Mouse (Mus musculus) liver, embryonic 11.5 days (tissue): ENCODE data around the gene Cdh23. TPM values are rescaled to one million over a fixed set of nuclear protein-coding genes. Genes with fewer than 3 reads are reported as not detected.

Experiments used
- ATAC-seq: fragments of 200-750 bp; cut with Nextera tagmentation; replicated peaks from 2 replicates; pipeline ENCODE4 v1.8.0; 2017; ENCODE audit warnings: moderate number of reproducible peaks, mild to moderate bottlenecking, moderate TSS enrichment, moderate library complexity; ENCODE audit not compliant: low FRiP score
- DNase-seq: peaks from one replicate; pipeline ENCODE4 v3.0.0-alpha.2; 2017; ENCODE audit warnings: low spot score
- H3K27ac ChIP-seq: fragments of 300-500 bp; sonication (generic); 2 replicates; pipeline ENCODE4 v1.5.1; 2014; ENCODE audit warnings: mild to moderate bottlenecking, low read depth, low read length, control low read depth
- H3K27me3 ChIP-seq: fragments of 300-500 bp; sonication (generic); replicated peaks from 2 replicates; pipeline ENCODE4 v1.6.1; 2014; ENCODE audit warnings: low read length, mixed read lengths; ENCODE audit not compliant: control insufficient read depth, insufficient read depth
- H3K36me3 ChIP-seq: fragments of 300-500 bp; sonication (generic); 2 replicates; pipeline ENCODE4 v1.6.1; 2014; ENCODE audit warnings: mild to moderate bottlenecking, low read length, moderate library complexity, mixed read lengths; ENCODE audit not compliant: control insufficient read depth, insufficient read depth
- H3K4me1 ChIP-seq: fragments of 300-500 bp; sonication (generic); replicated peaks from 2 replicates; pipeline ENCODE4 v1.6.1; 2014; ENCODE audit warnings: low read length, mixed read lengths; ENCODE audit not compliant: control insufficient read depth, insufficient read depth
- H3K4me2 ChIP-seq: fragments of 300-500 bp; sonication (generic); 2 replicates; pipeline ENCODE4 v1.6.1; 2014; ENCODE audit warnings: mild to moderate bottlenecking, control low read depth, moderate library complexity
- H3K4me3 ChIP-seq: fragments of 300-500 bp; sonication (generic); 2 replicates; pipeline ENCODE4 v1.5.1; 2014; ENCODE audit warnings: low read depth, low read length, control low read depth
- H3K9ac ChIP-seq: fragments of 300-500 bp; sonication (generic); 2 replicates; pipeline ENCODE4 v1.6.1; 2014; ENCODE audit warnings: low read depth, low read length, control low read depth
- H3K9me3 ChIP-seq: fragments of 300-500 bp; sonication (generic); 2 replicates; pipeline ENCODE4 v1.6.1; 2016; ENCODE audit warnings: low read length, inconsistent platforms, mixed read lengths; ENCODE audit not compliant: control insufficient read depth
- WGBS: fragments of 180-500 bp; shearing (Covaris S2); extraction: QIAGEN DNeasy Blood & Tissue Kit; methylation state at CpG from one replicate; pipeline ENCODE4 v1.1.7; 2014; 5-methylcytosine and 5-hydroxymethylcytosine counted together
- polyA plus RNA-seq: library from polyadenylated mRNA; unstranded; fragments of >200 nt; fragmentation: Nextera tagmentation; extraction: Ambion mirVana; gene quantifications from 2 replicates; pipeline ENCODE4 v1.2.1, GENCODE M21; 2014

Gene Cdh23
- polyA plus RNA-seq, 1 experiment from 2014 or later = 0.80 TPM

- H3K36me3 ChIP-seq = no peaks in the 10 kb centered on the region
- H3K9me3 ChIP-seq = no peaks in the 10 kb centered on the region
- DNase-seq = no peak
- H3K27ac ChIP-seq = no peak overlapping the region
- no peak overlapping the region for H3K9ac ChIP-seq
- no peak for ATAC-seq
- H3K4me3 ChIP-seq = no peak overlapping the region
- no peaks in the 10 kb centered on the region for H3K27me3 ChIP-seq
- WGBS = 59% methylated on average over 3 of the region's 3 CpGs
- no peaks in the 10 kb centered on the region for H3K4me1 ChIP-seq
- H3K4me2 ChIP-seq = no peak overlapping the region
Measured at GRCm38 (mm10) chr10:60380229-60380628, 316.1 kb downstream of the Cdh23 start.

GRCm38 (mm10) chr10:60379419-60379957 lies 316.8 kb downstream of the Cdh23 start:
- H3K9ac ChIP-seq = no peak overlapping the region
- no peaks in the 10 kb centered on the region for H3K9me3 ChIP-seq
- H3K36me3 ChIP-seq = no peaks in the 10 kb centered on the region
- H3K4me3 ChIP-seq = no peak overlapping the region
- ATAC-seq (no peak), DNase-seq (no peak)
- WGBS = 67% methylated on average over 9 of the region's 9 CpGs
- no peaks in the 10 kb centered on the region for H3K27me3 ChIP-seq
- H3K4me2 ChIP-seq = no peak overlapping the region
- no peak overlapping the region for H3K27ac ChIP-seq
- H3K4me1 ChIP-seq = no peaks in the 10 kb centered on the region

GRCm38 (mm10) chr10:60376704-60377103 lies 319.6 kb downstream of the Cdh23 start:
- H3K9me3 ChIP-seq = no peaks in the 10 kb centered on the region
- H3K9ac ChIP-seq = no peak overlapping the region
- ATAC-seq (no peak), DNase-seq (no peak)
- H3K27ac ChIP-seq = no peak overlapping the region
- no peak overlapping the region for H3K4me2 ChIP-seq
- WGBS = 74% methylated on average over 16 of the region's 16 CpGs
- H3K27me3 ChIP-seq = no peaks in the 10 kb centered on the region
- H3K4me3 ChIP-seq = no peak overlapping the region
- H3K36me3 ChIP-seq = no peaks in the 10 kb centered on the region
- H3K4me1 ChIP-seq = 0 out of 2 replicates have a peak, but pooled peaks cover 3% of the 10 kb centered on the region

- H3K9ac ChIP-seq = no peak overlapping the region
- no peak overlapping the region for H3K27ac ChIP-seq
- H3K27me3 ChIP-seq = no peaks in the 10 kb centered on the region
- H3K36me3 ChIP-seq = no peaks in the 10 kb centered on the region
- H3K4me3 ChIP-seq = no peak overlapping the region
- H3K4me2 ChIP-seq = no peak overlapping the region
- H3K4me1 ChIP-seq = 0 out of 2 replicates have a peak, but pooled peaks cover 3% of the 10 kb centered on the region
- 41% methylated on average over 8 of the region's 8 CpGs for WGBS
- no peak for ATAC-seq
- no peak for DNase-seq
- H3K9me3 ChIP-seq = no peaks in the 10 kb centered on the region
Measured at GRCm38 (mm10) chr10:60373937-60374578, 322.2 kb downstream of the Cdh23 start.

GRCm38 (mm10) chr10:60373543-60373936 lies 322.8 kb downstream of the Cdh23 start:
- no peak overlapping the region for H3K27ac ChIP-seq
- DNase-seq (no peak), ATAC-seq (no peak)
- no peak overlapping the region for H3K4me3 ChIP-seq
- no peaks in the 10 kb centered on the region for H3K9me3 ChIP-seq
- no peaks in the 10 kb centered on the region for H3K27me3 ChIP-seq
- no peak overlapping the region for H3K4me2 ChIP-seq
- 24% methylated on average over 6 of the region's 6 CpGs for WGBS
- H3K9ac ChIP-seq = no peak overlapping the region
- no peaks in the 10 kb centered on the region for H3K36me3 ChIP-seq
- 0 out of 2 replicates have a peak, but pooled peaks cover 3% of the 10 kb centered on the region for H3K4me1 ChIP-seq

GRCm38 (mm10) chr10:60371596-60372386 lies 324.5 kb downstream of the Cdh23 start:
- Histone ChIP-seq H3K4me1 (0 out of 2 replicates have a peak, but pooled peaks cover 3% of the 10 kb centered on the region), H3K4me2 (no peak overlapping the region), H3K27me3 (no peaks in the 10 kb centered on the region), H3K9ac (no peak overlapping the region), H3K9me3 (no peaks in the 10 kb centered on the region), H3K27ac (no peak overlapping the region), H3K4me3 (no peak overlapping the region), H3K36me3 (no peaks in the 10 kb centered on the region)
- ATAC-seq (no peak), DNase-seq (no peak)
- WGBS = 54% methylated on average over 5 of the region's 5 CpGs

GRCm38 (mm10) chr10:60370601-60371061 lies 325.7 kb downstream of the Cdh23 start:
- Histone ChIP-seq H3K4me2 (no peak overlapping the region), H3K4me1 (0 out of 2 replicates have a peak, but pooled peaks cover 3% of the 10 kb centered on the region), H3K27me3 (no peaks in the 10 kb centered on the region), H3K27ac (no peak overlapping the region), H3K9me3 (no peaks in the 10 kb centered on the region), H3K4me3 (no peak overlapping the region), H3K36me3 (no peaks in the 10 kb centered on the region), H3K9ac (no peak overlapping the region)
- ATAC-seq = no peak
- no peak for DNase-seq
- WGBS = 44% methylated on average over 5 of the region's 5 CpGs

- no peak overlapping the region for H3K4me2 ChIP-seq
- H3K27me3 ChIP-seq = no peaks in the 10 kb centered on the region
- no peak for DNase-seq
- no peaks in the 10 kb centered on the region for H3K9me3 ChIP-seq
- no peaks in the 10 kb centered on the region for H3K36me3 ChIP-seq
- H3K9ac ChIP-seq = no peak overlapping the region
- H3K27ac ChIP-seq = no peak overlapping the region
- no peak overlapping the region for H3K4me3 ChIP-seq
- no peak for ATAC-seq
- WGBS = 81% methylated on average over 2 of the region's 2 CpGs
- 0 out of 2 replicates have a peak, but pooled peaks cover 3% of the 10 kb centered on the region for H3K4me1 ChIP-seq
Measured at GRCm38 (mm10) chr10:60370098-60370497, 326.2 kb downstream of the Cdh23 start.
